Mouse (Mus musculus) liver, embryonic 14.5 days (tissue): ENCODE results near the gene Zfp473. TPM values are rescaled to one million over a fixed set of nuclear protein-coding genes. Genes with fewer than 3 reads are reported as not detected.

Source experiments
- ATAC-seq: fragments of 200-750 bp; cut with Nextera tagmentation; 2 replicates; pipeline ENCODE4 v1.8.0; 2017; ENCODE audit warnings: moderate number of reproducible peaks, mild to moderate bottlenecking, moderate library complexity; ENCODE audit not compliant: insufficient read depth
- DNase-seq, 3 experiments: peaks; one replicate each; pipeline ENCODE4 v3.0.0-alpha.2; 2012 to 2013; ENCODE audit warnings: low read depth in 3 of 3, low spot score in 3 of 3
- H3K27ac ChIP-seq: fragments of 300-500 bp; sonication (generic); 2 replicates; pipeline ENCODE4 v1.5.1; 2014; ENCODE audit warnings: moderate library complexity, mild to moderate bottlenecking, control low read depth, inconsistent platforms
- H3K27me3 ChIP-seq: fragments of 300-500 bp; sonication (generic); 2 replicates; pipeline ENCODE4 v1.6.1; 2014; ENCODE audit warnings: mild to moderate bottlenecking, low read length, moderate library complexity; ENCODE audit not compliant: control insufficient read depth, insufficient read depth
- H3K36me3 ChIP-seq: fragments of 300-500 bp; sonication (generic); replicated peaks from 2 replicates; pipeline ENCODE4 v1.6.1; 2014; ENCODE audit warnings: low read depth; ENCODE audit not compliant: control insufficient read depth, insufficient read depth
- H3K4me1 ChIP-seq, 2 experiments: fragments of 200-500 bp in 1 of 2; fragments of 300-500 bp in 1 of 2; sonication (generic) in 1 of 2; replicated peaks; 2 replicates each; pipeline ENCODE4 v1.6.1; 2012 to 2014; ENCODE audit warnings: antibody characterized with exemption in 1 of 2, inconsistent platforms in 1 of 2, low read length in 1 of 2; ENCODE audit not compliant: control insufficient read depth in 2 of 2, insufficient read depth in 2 of 2
- H3K4me2 ChIP-seq: fragments of 300-500 bp; sonication (generic); 2 replicates; pipeline ENCODE4 v1.6.1; 2014; ENCODE audit warnings: low read depth, mild to moderate bottlenecking, control low read depth, moderate library complexity
- H3K4me3 ChIP-seq, 2 experiments: fragments of 200-500 bp in 1 of 2; fragments of 300-500 bp in 1 of 2; sonication (generic) in 1 of 2; 2 replicates each; pipeline ENCODE4 v1.5.1; 2012 to 2014; ENCODE audit warnings: low read depth in 2 of 2, low read length in 2 of 2, mild to moderate bottlenecking in 2 of 2, control low read depth in 1 of 2, inconsistent platforms in 1 of 2, moderate library complexity in 1 of 2; ENCODE audit not compliant: insufficient read depth in 1 of 2
- H3K9ac ChIP-seq: fragments of 300-500 bp; sonication (generic); replicated peaks from 2 replicates; pipeline ENCODE4 v1.6.1; 2014; ENCODE audit warnings: mild to moderate bottlenecking, control low read depth, moderate library complexity
- H3K9me3 ChIP-seq: fragments of 300-500 bp; sonication (generic); 2 replicates; pipeline ENCODE4 v1.6.1; 2016; ENCODE audit warnings: low read length, mixed read lengths; ENCODE audit not compliant: control insufficient read depth
- CTCF ChIP-seq: IDR thresholded peaks from 2 replicates; pipeline ENCODE4 v1.5.1; 2016; ENCODE audit warnings: antibody characterized with exemption, low read depth, control low read depth
- EP300 ChIP-seq: IDR thresholded peaks from 2 replicates; pipeline ENCODE4 v1.6.1; 2016; ENCODE audit warnings: antibody characterized with exemption, low read depth
- WGBS: fragments of 180-500 bp; shearing (Covaris S2); extraction: QIAGEN DNeasy Blood & Tissue Kit; methylation state at CpG from one replicate; pipeline ENCODE4 v1.1.7; 2014; ENCODE audit not compliant: insufficient replicate concordance; 5-methylcytosine and 5-hydroxymethylcytosine counted together
- polyA plus RNA-seq, 2 experiments: library from polyadenylated mRNA; depleted of rRNA in 1 of 2; stranded (reverse) in 1 of 2; unstranded in 1 of 2; fragments of >200 nt; fragmentation: Nextera tagmentation in 1 of 2; extraction: Ambion mirVana in 1 of 2; gene quantifications; 2 replicates each; pipeline versions ENCODE4 v1.2.1 to v1.2.3; 2012 to 2014

The Zfp473 gene
- polyA plus RNA-seq, 2 experiments: 0.81 to 0.96 TPM

GRCm38 (mm10) chr7:44741361-44741760, 9.5 kb downstream of the Zfp473 start:
- H3K4me1 ChIP-seq: peaks cover 0 to 4% of the 10 kb centered on the region in 2 experiments; a peak in 2 of 4 replicates
- TF ChIP-seq CTCF: no peak
- no peak for TF ChIP-seq EP300
- H3K36me3 ChIP-seq: no peaks in the 10 kb centered on the region
- no peak overlapping the region for H3K4me2 ChIP-seq
- WGBS: 63% methylated on average over 8 of the region's 8 CpGs
- H3K4me3 ChIP-seq: no peak overlapping the region
- no peak for DNase-seq
- no peaks in the 10 kb centered on the region for H3K9me3 ChIP-seq
- no peak overlapping the region for H3K9ac ChIP-seq
- no peak for ATAC-seq
- H3K27ac ChIP-seq: no peak overlapping the region
- no peaks in the 10 kb centered on the region for H3K27me3 ChIP-seq

- ATAC-seq: no peak
- Histone ChIP-seq H3K27ac (no peak overlapping the region), H3K9ac (no peak overlapping the region), H3K27me3 (no peaks in the 10 kb centered on the region), H3K36me3 (no peaks in the 10 kb centered on the region), H3K4me2 (no peak overlapping the region), H3K9me3 (no peaks in the 10 kb centered on the region), H3K4me3 (no peak overlapping the region), H3K4me1 (no peaks in the 10 kb centered on the region)
- no peak for DNase-seq
- WGBS: 79% methylated on average over 9 of the region's 9 CpGs
- TF ChIP-seq CTCF: no peak
- TF ChIP-seq EP300: no peak
Observed at GRCm38 (mm10) chr7:44733723-44734122, 17.1 kb downstream of the Zfp473 start.

- no peaks in the 10 kb centered on the region for H3K4me1 ChIP-seq
- ATAC-seq (no peak), DNase-seq (no peak)
- H3K36me3 ChIP-seq: no peaks in the 10 kb centered on the region
- no peaks in the 10 kb centered on the region for H3K27me3 ChIP-seq
- no peak overlapping the region for H3K27ac ChIP-seq
- no peak overlapping the region for H3K9ac ChIP-seq
- TF ChIP-seq EP300 (no peak), CTCF (no peak)
- no peak overlapping the region for H3K4me3 ChIP-seq
- H3K9me3 ChIP-seq: no peaks in the 10 kb centered on the region
- H3K4me2 ChIP-seq: no peak overlapping the region
- WGBS: 61% methylated on average over 11 of the region's 11 CpGs
Observed at GRCm38 (mm10) chr7:44728082-44728975, 22.5 kb downstream of the Zfp473 start.

GRCm38 (mm10) chr7:44727151-44727550, 23.7 kb downstream of the Zfp473 start:
- Histone ChIP-seq H3K9me3 (no peaks in the 10 kb centered on the region), H3K27ac (no peak overlapping the region), H3K4me1 (no peaks in the 10 kb centered on the region), H3K36me3 (no peaks in the 10 kb centered on the region), H3K9ac (no peak overlapping the region), H3K4me3 (no peak overlapping the region), H3K27me3 (no peaks in the 10 kb centered on the region), H3K4me2 (no peak overlapping the region)
- no peak for TF ChIP-seq EP300
- TF ChIP-seq CTCF: no peak
- 51% methylated on average over 5 of the region's 5 CpGs for WGBS
- DNase-seq (no peak), ATAC-seq (no peak)

- 61% methylated on average over 6 of the region's 6 CpGs for WGBS
- ATAC-seq: no peak
Observed at GRCm38 (mm10) chr7:44726343-44726742, 24.5 kb downstream of the Zfp473 start.

More at GRCm38 (mm10) chr7:44726343-44726742, 24.5 kb downstream of the Zfp473 start:
- H3K9me3 ChIP-seq: no peaks in the 10 kb centered on the region
- no peak for TF ChIP-seq EP300
- no peak for TF ChIP-seq CTCF
- no peak for DNase-seq
- H3K9ac ChIP-seq: no peak overlapping the region
- H3K4me2 ChIP-seq: no peak overlapping the region
- H3K4me1 ChIP-seq: no peaks in the 10 kb centered on the region
- no peak overlapping the region for H3K27ac ChIP-seq
- H3K27me3 ChIP-seq: no peaks in the 10 kb centered on the region
- H3K4me3 ChIP-seq: no peak overlapping the region
- H3K36me3 ChIP-seq: no peaks in the 10 kb centered on the region
